Mouse (Mus musculus) testis, postnatal 14 days (tissue): Measurements from ENCODE around the gene Itgb6.

Experiments
- DNase-seq: peaks from one replicate; pipeline ENCODE4 v3.0.0; 2021; ENCODE audit warnings: low spot score

Gene Itgb6

GRCm38 (mm10) chr2:60712483-60712882, 10.0 kb downstream of the Itgb6 start:
- DNase-seq = no peak

- no peak for DNase-seq
Measured at GRCm38 (mm10) chr2:60711098-60711880, 11.2 kb downstream of the Itgb6 start.

GRCm38 (mm10) chr2:60710317-60710716, 12.1 kb downstream of the Itgb6 start:
- DNase-seq = no peak

- DNase-seq = peak; percentile 77
Measured at GRCm38 (mm10) chr2:60708671-60709070, 13.8 kb downstream of the Itgb6 start.

GRCm38 (mm10) chr2:60706866-60707265, 15.6 kb downstream of the Itgb6 start:
- no peak for DNase-seq

- DNase-seq = no peak
Measured at GRCm38 (mm10) chr2:60705426-60705825, 17.0 kb downstream of the Itgb6 start.

- no peak for DNase-seq
Measured at GRCm38 (mm10) chr2:60703315-60703714, 19.1 kb downstream of the Itgb6 start.

- no peak for DNase-seq
Measured at GRCm38 (mm10) chr2:60700956-60701355, 21.5 kb downstream of the Itgb6 start.

GRCm38 (mm10) chr2:60700013-60700412, 22.4 kb downstream of the Itgb6 start:
- no peak for DNase-seq

GRCm38 (mm10) chr2:60699591-60699990, 22.9 kb downstream of the Itgb6 start:
- DNase-seq = no peak

GRCm38 (mm10) chr2:60698155-60698554, 24.3 kb downstream of the Itgb6 start:
- no peak for DNase-seq

GRCm38 (mm10) chr2:60697530-60697929, 24.9 kb downstream of the Itgb6 start:
- DNase-seq = peak; percentile 79

- no peak for DNase-seq
Measured at GRCm38 (mm10) chr2:60696559-60696958, 25.9 kb downstream of the Itgb6 start.

- DNase-seq = no peak
Measured at GRCm38 (mm10) chr2:60695706-60696105, 26.7 kb downstream of the Itgb6 start.

GRCm38 (mm10) chr2:60694563-60694962, 27.9 kb downstream of the Itgb6 start:
- DNase-seq = no peak

GRCm38 (mm10) chr2:60692239-60692638, 30.2 kb downstream of the Itgb6 start:
- DNase-seq = no peak

- DNase-seq = no peak
Measured at GRCm38 (mm10) chr2:60690212-60690611, 32.2 kb downstream of the Itgb6 start.

- DNase-seq = no peak
Measured at GRCm38 (mm10) chr2:60688944-60689615, 33.4 kb downstream of the Itgb6 start.

GRCm38 (mm10) chr2:60688150-60688549, 34.3 kb downstream of the Itgb6 start:
- DNase-seq = no peak

- DNase-seq = no peak
Measured at GRCm38 (mm10) chr2:60685973-60686372, 36.5 kb downstream of the Itgb6 start.

GRCm38 (mm10) chr2:60684168-60684567, 38.3 kb downstream of the Itgb6 start:
- DNase-seq = no peak

- no peak for DNase-seq
Measured at GRCm38 (mm10) chr2:60682554-60682953, 39.9 kb downstream of the Itgb6 start.

- no peak for DNase-seq
Measured at GRCm38 (mm10) chr2:60674413-60674812, 48.0 kb downstream of the Itgb6 start.
